Mouse (Mus musculus) embryo, embryonic 11 days (tissue): ENCODE measurements around the gene Ap3d1.

Experiments
- DNase-seq: peaks from one replicate; pipeline ENCODE4 v3.0.0-alpha.2; 2015

Gene Ap3d1

GRCm38 (mm10) chr10:80680260-80680696 lies 61.8 kb downstream of the Ap3d1 start:
- DNase-seq: no peak

DNA sequence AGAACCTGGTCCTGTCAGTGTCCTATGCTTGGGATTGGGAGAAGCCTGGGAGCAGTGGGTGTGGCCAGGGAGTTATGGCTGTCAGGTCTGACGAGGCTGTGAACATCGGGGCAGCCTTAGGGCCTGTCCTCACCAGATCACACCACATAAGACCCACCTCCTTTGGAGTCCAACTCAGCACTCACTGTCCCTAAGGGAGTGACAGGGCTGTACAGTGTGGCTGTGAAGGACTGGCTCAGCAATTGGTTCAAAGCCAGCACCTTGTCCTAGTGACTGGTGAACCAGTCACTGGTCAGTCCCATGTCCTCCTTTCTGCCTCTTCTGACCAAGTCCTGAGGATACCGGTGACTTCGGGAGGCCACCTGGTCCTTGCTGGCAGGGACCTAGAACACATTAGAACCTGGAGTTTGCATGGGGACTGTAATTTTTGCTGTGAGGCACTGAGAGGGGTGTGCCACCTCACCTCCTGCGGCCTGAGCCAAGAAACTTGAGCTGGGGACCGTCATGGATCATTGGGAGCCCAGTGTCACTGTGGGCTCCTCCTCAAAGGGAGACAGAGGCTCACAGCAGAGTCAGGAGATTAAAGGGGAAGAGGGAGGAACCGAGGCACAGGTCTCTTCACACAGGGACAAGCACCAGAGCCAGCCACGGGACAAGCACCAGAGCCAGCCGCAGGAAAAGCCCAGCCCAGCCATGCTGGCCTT lies 62.4 kb downstream of the Ap3d1 start:
- no peak for DNase-seq

DNA sequence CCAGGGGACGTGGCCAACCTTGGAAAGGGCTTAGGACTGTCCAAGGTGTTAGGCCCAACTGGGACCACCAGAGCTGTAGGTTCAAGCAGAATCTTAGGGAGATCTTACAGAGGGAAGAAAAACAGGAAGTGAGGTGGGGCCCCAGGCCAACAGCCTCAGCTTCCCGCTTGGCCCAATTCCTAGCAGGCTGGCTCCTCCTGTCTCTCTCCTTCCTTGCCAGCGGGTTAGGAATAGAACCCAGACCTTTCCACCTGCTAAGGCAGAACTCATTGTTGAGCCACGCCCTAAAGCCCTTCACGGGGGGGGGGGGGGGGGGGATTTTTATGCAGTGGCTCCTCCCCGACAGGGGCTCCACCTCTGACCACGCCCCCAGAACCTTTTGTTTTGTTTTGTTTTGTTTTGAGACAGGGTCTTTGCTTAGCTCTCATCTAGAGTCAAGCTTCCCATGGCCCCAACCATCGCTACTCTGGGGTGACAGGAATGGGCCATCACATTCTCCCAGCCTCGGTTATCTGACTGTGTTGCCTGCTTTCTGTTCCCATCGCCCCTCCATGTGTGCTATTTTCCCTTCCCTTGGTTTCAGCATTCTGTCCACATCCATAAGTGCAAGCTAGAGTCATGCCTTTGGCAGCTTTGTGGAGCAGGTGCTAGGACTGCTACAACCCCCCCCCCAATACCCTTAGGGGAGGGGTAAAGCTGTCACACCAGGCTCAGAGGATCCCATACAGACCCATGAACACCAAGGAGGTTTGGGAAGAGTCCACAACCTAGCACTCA lies 63.3 kb downstream of the Ap3d1 start:
- DNase-seq: no peak

- DNase-seq: peak; percentile 56
Measured at GRCm38 (mm10) chr10:80677942-80678436, 64.1 kb downstream of the Ap3d1 start, which contains the start of gene Mknk2. Gene Mknk2 (minus strand): TSS chr10:80678112.

DNA sequence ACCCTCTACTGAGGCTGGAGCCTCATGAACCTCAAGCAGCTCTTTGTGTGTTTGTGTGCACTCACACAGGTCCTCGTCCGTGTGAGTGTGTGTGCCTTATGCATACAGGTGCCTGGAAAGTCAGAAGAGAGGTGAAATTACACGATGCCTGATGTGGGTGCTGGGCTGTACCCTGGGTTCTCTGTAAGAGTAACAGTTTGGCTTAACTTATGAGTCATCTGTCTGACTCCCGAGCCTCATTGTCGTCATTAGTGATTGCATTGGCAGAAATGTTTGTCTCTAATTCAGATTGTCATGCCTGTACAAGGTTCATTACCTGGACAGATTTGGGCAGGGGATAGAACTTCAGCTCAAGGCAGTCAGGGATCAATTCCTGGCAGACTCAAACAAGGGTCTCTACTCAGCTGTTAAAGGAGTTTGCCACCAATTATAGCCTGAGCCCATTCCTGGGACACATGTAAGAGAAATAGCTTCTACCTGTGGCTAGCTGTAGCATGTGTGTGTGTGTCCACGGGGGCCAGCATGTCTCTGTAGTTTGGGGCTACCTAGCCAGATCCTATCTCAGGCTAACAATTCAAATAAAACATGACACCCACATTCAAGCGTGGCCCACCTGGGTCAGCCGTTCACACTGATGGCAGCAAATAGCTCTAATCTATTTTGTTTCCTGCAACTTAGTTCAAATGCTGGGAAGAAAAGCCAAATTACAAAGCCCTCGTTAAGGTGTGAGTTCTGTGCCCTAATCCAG lies 64.8 kb downstream of the Ap3d1 start:
- DNase-seq: no peak

DNA sequence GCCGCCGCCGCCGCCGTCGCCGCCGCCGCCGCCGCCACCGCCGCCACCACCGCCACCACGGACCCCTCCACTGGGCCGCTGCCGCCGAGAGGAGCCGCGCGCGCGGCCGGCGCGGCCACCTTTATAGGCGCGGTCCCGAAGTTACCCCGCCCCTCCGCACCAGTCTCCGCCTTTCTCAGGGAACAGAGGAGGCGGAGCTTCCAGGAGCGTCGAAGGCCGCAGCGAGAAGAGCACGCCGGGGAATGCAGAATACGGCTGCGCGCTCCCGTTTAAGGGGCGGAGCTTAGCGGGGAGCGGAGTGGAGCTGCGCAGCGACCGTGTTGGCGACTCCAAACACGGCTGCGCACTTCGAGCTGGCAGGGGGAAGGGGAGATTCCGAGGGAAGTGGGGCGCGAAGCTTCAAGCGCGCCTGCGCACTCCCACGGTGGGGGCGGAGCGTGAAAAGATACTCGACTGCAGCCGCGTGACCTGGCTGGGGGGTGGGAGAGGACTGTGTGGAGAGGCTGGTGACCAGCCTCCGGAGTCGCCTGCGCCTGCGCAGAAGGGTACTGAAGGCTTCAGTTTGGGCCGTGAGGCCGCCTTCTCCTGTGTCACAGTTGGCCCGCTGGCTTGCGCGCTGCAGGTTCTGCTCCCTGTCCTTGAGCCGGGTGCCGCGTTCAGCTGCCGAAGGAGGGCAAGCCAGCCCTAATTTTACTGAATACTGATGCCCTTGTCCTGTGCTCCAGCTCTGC lies 65.7 kb downstream of the Ap3d1 start:
- peak; percentile 100 for DNase-seq

GRCm38 (mm10) chr10:80675405-80676197 lies 66.5 kb downstream of the Ap3d1 start:
- DNase-seq: peak; percentile 52

DNA sequence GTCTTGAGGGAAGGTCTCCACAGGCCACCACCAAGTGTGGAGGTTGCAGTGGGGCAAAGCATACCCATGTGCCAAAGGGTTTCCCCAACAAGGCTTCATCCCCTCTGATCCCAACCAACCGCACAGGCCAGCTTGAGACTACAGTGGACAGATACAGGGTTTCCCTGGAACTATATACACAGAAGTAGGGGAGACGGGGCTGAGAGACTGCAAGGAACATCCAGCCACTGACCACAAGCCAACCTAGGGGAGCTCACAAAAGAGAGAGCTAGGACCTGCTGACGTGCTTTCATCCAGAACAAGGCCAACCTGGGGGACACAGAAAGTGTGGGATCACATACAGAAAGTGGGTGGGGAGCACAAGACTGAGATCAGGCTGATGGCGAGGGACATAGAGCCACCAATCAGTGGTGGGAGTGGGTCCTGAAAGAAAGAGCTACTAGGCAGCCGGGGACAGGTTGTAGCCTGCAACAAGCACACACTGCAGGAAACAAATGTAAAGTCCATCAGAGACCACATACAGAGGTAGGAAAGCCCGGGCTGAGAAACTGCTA lies 67.1 kb downstream of the Ap3d1 start:
- DNase-seq: no peak

DNA sequence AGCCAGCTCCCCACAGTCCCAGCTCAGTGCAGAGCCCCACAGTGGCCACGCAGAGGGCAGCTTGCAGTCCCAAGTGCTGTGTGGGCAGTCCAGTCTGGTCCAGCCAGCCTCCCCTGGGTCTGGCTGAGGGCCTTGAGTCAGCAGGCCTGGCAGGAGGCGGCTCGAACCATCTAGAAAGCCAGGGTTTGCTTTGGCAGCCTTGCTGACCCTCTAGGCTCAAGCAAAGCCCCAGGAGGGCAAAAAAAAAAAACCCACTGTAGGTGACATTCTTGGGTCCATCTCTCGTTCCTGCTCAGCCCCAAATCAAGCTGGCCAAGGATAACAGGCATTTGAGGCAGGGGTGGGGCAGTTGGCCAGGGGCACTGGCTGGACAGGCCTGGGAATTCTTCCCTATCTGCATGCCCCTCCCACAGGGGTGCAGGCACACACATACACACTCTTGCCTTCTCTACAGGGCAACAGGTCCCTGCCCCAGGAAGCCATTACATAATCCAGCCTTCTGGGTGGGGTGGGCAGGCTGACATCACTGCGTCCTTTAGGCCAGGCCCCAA lies 67.8 kb downstream of the Ap3d1 start:
- no peak for DNase-seq

GRCm38 (mm10) chr10:80673690-80674089 lies 68.4 kb downstream of the Ap3d1 start:
- DNase-seq: no peak

GRCm38 (mm10) chr10:80671936-80672690 lies 70.0 kb downstream of the Ap3d1 start:
- no peak for DNase-seq

DNA sequence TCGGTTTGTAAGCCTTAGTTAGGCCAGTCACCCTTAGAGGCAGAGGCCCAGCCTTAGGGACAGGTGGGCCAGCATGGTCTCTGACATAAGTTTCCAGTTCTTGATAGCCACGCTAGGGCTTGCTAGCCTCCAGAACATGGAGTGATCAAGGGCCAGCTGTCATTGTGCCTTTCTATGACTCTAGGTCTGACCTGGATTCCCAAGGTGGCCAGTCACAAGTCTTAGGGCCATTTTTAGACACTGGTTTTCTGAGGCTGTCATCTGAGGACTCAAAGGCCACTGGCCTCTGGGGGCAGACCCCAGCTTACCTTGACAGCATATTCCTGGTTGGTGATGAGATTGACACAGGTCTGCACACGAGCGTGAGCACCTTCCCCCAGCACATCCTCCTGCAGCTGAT lies 70.8 kb downstream of the Ap3d1 start:
- DNase-seq: no peak

- DNase-seq: no peak
Measured at GRCm38 (mm10) chr10:80670531-80670930, 71.5 kb downstream of the Ap3d1 start.

DNA sequence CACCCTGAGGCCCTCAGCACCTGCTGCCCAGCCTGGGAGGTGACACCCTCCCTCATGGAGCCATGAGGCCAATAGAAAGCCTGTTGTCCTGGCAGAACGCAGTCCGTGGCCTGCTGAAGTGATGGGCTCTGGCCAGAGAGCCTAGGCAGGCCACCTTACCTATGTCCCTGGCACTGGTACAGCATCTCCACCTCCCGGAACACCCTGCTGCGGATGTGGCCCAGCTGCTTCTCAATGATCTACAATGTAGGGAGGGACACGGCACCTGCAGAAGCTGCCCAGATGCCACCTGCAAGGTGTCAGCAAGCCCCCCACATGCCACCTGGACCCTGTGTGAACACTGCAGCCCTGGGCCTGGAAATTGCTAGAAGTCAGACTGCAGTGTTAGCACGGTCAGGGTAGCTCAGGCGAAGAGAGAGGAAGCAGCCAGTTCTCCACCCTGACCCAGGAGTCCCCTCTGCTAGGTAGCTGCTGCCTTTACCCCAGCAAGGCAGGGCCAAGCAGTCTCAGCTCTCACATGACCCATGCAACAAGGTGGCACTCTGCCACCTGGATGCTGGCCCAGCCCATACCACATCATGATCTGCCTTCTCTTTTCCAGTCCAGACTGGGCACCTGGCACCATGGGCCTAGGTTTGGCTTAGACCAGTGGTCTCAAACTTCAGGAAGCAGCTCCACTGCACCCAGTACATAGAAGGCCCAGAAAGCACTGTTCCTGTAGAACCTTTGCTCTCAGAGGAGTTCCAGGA lies 72.2 kb downstream of the Ap3d1 start:
- no peak for DNase-seq

DNA sequence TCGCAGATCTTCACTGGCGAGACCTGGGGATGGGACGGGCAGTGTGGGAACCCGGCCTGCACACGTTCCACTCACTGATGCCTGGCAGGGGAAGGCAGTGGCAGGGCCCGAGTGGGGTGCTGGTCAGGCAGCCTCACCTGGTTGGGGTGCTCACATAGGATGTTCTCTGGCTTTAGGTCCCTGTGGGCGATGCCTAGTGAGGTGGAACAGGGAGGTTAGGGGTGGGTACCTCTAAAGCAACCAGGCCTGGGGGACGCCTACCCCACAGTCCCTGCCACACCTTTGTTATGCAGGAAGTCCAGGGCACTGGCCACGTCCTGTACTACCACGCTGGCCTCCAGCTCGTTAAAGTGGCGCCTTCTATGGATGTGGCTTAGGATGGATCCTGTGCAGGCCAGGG lies 73.0 kb downstream of the Ap3d1 start:
- no peak for DNase-seq

DNA sequence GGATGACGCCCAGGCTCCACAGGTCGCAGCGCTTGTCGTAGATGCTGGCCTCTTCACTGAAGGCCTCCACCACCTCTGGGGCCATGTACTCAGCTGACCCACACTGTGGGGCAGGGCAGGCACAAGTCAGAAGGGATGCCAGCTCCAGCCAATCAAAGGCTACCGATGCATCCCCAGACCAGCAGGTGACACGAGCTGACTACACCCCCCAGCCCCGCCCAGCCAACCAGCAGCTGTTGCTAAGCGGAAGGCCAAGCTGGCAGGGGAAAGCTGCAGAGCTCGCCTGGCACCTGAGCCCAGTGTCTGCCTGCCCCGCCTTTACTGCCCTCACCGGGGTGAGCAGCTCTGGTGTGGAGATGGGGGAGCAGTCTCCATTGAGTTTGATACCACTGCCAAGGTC lies 73.5 kb downstream of the Ap3d1 start:
- no peak for DNase-seq

DNA sequence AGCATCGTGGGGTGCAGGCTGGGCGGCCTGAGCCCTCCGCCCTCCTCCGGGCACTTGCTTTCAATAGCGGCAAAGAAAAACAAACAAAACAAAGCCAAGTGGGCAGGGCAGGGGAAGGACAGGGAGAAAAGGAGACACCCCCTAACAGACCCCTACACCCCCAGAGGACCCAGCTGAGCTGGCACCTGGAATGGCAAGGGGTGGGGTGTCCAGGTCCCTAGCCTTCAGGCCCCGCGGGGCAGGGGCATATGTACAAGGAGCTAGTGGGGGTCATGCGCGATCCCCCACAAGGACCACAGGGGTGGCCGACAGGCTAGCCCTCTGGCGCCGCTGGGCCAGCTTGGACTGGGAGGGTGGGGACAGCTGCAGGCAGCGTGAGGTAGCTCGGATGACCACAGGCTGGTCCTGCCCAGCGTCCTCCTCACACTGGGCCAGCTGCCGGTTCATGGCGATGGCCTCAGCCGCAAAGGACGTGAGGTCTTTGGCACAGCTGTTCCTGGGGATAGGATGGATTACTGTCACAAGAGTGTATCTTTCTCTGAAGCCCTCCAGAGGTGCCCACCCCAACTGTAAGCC lies 75.1 kb downstream of the Ap3d1 start:
- no peak for DNase-seq

- no peak for DNase-seq
Measured at GRCm38 (mm10) chr10:80665981-80666733, 75.9 kb downstream of the Ap3d1 start.

DNA sequence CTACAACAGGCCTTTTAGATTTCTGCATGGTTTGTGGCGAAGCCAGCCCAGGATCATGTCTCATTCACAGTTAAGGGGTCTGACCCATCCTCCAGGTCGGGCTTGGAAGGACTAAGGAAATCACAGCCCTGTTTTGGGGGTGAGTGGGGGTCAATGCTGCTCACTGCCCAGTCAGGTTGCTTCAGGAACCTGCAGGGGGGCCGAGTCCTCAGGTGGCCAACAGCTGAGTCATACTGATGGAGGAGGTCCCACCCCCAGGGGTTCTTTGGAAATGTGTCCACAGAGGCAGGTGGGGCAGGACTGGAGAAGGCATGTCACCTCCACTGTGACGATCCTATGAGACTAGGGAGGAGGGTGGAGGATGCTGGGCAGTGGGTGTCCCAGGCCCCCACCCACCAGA lies 76.6 kb downstream of the Ap3d1 start:
- DNase-seq: no peak
